Mouse (Mus musculus) leukemia stem cell, adult 10-12 weeks (primary cell): ENCODE results near the gene Twsg1. TPM values are rescaled to one million over a fixed set of nuclear protein-coding genes. Genes with fewer than 3 reads are reported as not detected.

ENCODE experiments used
- polyA plus RNA-seq: library from polyadenylated mRNA; stranded (reverse); fragments of >175 nt; gene quantifications from 2 replicates; pipeline ENCODE4 v1.2.3, GENCODE M21; 2012; ENCODE audit warnings: low replicate concordance

Gene Twsg1
- polyA plus RNA-seq = 10.7 and 26.6 TPM in 2 replicates

GRCm38 (mm10) chr17:65950622-65951404, at the start of gene Twsg1:
Twsg1 (minus strand) TSS chr17:65951226.

GRCm38 (mm10) chr17:65885697-65886529, 65.1 kb downstream of the Twsg1 start, which contains the start of gene Ralbp1:
Ralbp1 (minus strand) TSS chr17:65885798.

Other genes with a start within 250 kb of the Twsg1 start
- gene Rab31, start 178.5 kb downstream of the Twsg1 start, polyA plus RNA-seq = 0.96 and 2.1 TPM in 2 replicates
- gene Ppp4r1, start 168.7 kb downstream of the Twsg1 start, polyA plus RNA-seq = 2.9 and 8.3 TPM in 2 replicates
- 50.9 and 141 TPM in 2 replicates for gene Ralbp1, start 65.4 kb downstream of the Twsg1 start, polyA plus RNA-seq
- 4.5 and 4.8 TPM in 2 replicates for gene Ankrd12, start 125.9 kb upstream of the Twsg1 start, polyA plus RNA-seq
- 21.6 and 64.2 TPM in 2 replicates for gene Ndufv2, start 150.3 kb upstream of the Twsg1 start, polyA plus RNA-seq
- 22.2 and 31.0 TPM in 2 replicates for gene Washc1, start 160.3 kb upstream of the Twsg1 start, polyA plus RNA-seq
- gene Ddx11, start 172.3 kb upstream of the Twsg1 start, polyA plus RNA-seq = 8.0 and 8.9 TPM in 2 replicates